Mouse (Mus musculus): ENCODE measurements around the gene Abhd16b.
A peak's percentile ranks its signal among the peaks of the same experiment; 100 is the strongest.

Gene Abhd16b

GRCm38 (mm10) chr2:181541761-181542380 lies 48.9 kb downstream of the Abhd16b start:
- DNase-seq, result peak; percentile 28

Measured in cerebellum, adult 8-10 months (tissue).